Mouse (Mus musculus) megakaryocyte, embryonic 14.5 days (primary cell): Measurements from ENCODE around the gene Eml3. TPM values are rescaled to one million over a fixed set of nuclear protein-coding genes. Genes with fewer than 3 reads are reported as not detected.
"Not testable (repeated sequence)": the region's sequence is repeated elsewhere in the genome, so short reads cannot be mapped to it uniquely, and the experiment has no call there.

ENCODE experiments used
- H3K27me3 ChIP-seq: replicated peaks from 2 replicates; pipeline ENCODE3; 2012; ENCODE audit warnings: inconsistent platforms
- H3K36me3 ChIP-seq: replicated peaks from 2 replicates; pipeline ENCODE3; 2012; ENCODE audit warnings: low read length, inconsistent platforms, mixed read lengths
- H3K4me1 ChIP-seq: 2 replicates; pipeline ENCODE4 v1.6.1; 2012; ENCODE audit warnings: inconsistent platforms
- H3K4me3 ChIP-seq: replicated peaks from 2 replicates; pipeline ENCODE3; 2012; ENCODE audit warnings: moderate library complexity, mild to moderate bottlenecking, inconsistent platforms
- H3K9me3 ChIP-seq: 2 replicates; pipeline ENCODE4 v1.6.1; 2012; ENCODE audit warnings: inconsistent platforms
- FLI1 ChIP-seq: IDR thresholded peaks from 2 replicates; pipeline ENCODE4 v1.6.1; 2012; ENCODE audit warnings: low read length, inconsistent platforms, mixed read lengths
- GATA1 ChIP-seq: IDR thresholded peaks from 3 replicates; pipeline ENCODE4 v1.6.1; 2012; ENCODE audit warnings: mixed read lengths, low read length, inconsistent platforms, borderline replicate concordance
- polyA plus RNA-seq: library from polyadenylated mRNA; stranded (reverse); fragments of >175 nt; gene quantifications from 2 replicates; pipeline ENCODE4 v1.2.3, GENCODE M21; 2012; ENCODE audit warnings: low replicate concordance; ENCODE audit not compliant: insufficient read depth

Eml3 gene
- polyA plus RNA-seq, 1 experiment = 31.6 TPM

DNA sequence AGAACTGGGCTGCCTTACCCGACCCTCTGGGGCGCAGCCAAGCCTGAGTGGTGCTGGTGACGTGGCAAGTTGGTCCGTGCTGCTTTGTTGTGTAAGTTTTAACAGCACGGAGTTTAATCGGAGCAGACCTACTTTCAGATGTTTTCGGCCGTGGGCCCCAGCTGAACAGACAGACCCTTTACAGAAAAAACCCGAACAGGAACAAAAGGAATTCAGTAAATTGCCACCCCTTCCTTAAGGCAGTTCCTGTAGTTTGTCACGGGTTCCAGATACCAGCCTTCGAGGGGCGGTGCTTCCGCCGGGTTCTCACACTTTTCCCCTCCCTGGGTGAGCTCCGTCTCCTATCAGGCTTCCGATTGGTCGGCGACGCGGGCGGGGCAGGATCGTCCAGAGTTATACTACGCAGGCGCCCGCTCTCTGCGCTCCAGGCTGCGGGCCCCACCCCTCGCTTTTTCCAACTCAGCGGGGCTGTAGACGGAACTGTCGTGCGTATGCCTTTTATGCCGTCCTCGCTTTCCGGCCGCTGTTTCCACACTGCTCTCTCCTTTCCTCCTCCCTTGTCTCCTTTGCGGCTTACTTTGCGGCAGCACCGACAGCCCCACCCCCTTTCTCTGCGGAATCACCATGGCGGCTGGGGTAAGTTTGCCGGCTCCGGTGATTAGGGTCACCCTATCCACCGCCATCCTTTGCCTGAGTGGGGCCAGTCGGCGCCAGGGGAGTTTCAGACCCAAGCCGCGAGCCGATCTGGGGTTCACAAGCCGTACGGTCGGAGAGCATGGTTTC is 37.4 kb downstream of the Eml3 start, which contains the start of gene Eef1g:
Gene Eef1g (plus strand): TSS at position 452 of the 783 bp plus-strand sequence.
- Histone ChIP-seq H3K27me3 (no peaks in the 10 kb centered on the region), H3K4me1 (peaks cover 52% of the 10 kb centered on the region), H3K9me3 (no peaks in the 10 kb centered on the region), H3K4me3 (peak within 1 kb of the TSS; percentile 91), H3K36me3 (peaks cover 78% of the 10 kb centered on the region)
- TF ChIP-seq FLI1 (0 out of 2 replicates have a peak, but pooled peaks have one; percentile 27), GATA1 (no peak)

DNA sequence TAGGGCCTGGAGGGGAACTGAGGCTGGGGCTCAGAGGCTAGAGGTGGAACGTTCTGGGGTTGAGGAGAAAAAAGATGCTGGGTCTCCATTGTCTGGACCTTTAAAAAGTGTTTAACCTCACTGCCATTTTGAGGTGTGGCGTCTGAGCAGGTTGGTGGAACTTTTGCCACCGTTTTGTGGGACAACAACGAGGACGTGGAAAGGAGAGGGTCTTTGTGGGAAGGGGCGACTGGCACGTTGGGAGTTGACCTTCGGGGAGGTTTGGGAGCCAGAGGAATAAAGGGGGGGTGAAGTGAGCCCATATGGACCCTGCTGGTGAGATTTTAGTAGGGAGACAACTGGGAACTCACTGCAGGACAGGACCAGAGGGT is 38.0 kb downstream of the Eml3 start:
- TF ChIP-seq FLI1 (no peak), GATA1 (no peak)
- no peaks in the 10 kb centered on the region for H3K27me3 ChIP-seq
- peaks cover 54% of the 10 kb centered on the region for H3K4me1 ChIP-seq
- peaks cover 78% of the 10 kb centered on the region for H3K36me3 ChIP-seq
- H3K9me3 ChIP-seq = no peaks in the 10 kb centered on the region
- peak overlapping the region; percentile 91 for H3K4me3 ChIP-seq

DNA sequence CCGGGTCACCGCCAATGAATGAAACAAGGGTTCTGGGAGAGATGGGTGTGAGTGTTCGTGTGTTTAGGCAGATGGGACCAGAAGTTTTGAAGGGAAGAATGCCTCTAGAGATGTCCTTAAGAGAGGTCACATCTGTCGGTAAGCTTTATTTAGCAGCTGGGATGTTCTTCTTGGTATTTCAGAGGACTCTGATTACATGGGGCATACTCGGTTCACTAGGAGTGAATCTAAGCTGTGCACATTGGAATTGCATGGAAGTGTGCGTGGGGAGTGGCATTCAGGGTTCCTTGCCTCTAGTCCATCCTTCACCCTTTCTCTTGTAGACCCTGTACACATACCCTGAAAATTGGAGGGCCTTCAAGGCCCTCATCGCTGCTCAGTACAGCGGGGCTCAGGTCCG is 38.5 kb downstream of the Eml3 start:
- TF ChIP-seq GATA1 (no peak), FLI1 (no peak)
- Histone ChIP-seq H3K9me3 (no peaks in the 10 kb centered on the region), H3K27me3 (no peaks in the 10 kb centered on the region), H3K4me1 (peaks cover 56% of the 10 kb centered on the region), H3K36me3 (peaks cover 78% of the 10 kb centered on the region), H3K4me3 (peak overlapping the region; percentile 91)

DNA sequence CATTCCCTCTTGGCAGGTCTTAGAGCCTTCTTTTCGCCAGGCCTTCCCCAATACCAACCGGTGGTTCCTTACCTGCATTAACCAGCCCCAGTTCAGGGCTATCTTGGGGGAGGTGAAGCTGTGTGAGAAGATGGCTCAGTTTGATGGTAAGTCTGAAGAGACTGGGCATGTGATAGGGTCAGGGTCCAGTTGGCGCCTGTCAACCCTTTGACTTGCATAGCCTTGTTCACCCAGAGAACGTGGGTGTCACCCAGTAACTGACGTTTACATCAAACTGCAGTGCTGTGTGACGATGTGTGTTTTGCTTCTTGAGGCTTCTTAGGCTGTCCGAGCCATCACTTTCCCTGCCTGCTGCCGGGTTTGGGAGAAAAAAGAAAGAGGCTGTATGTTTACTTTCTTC is 43.1 kb downstream of the Eml3 start:
- Histone ChIP-seq H3K36me3 (peaks cover 91% of the 10 kb centered on the region), H3K4me1 (peaks cover 57% of the 10 kb centered on the region)
- H3K4me3 ChIP-seq, H3K9me3 ChIP-seq, H3K27me3 ChIP-seq: not testable (repeated sequence)

DNA sequence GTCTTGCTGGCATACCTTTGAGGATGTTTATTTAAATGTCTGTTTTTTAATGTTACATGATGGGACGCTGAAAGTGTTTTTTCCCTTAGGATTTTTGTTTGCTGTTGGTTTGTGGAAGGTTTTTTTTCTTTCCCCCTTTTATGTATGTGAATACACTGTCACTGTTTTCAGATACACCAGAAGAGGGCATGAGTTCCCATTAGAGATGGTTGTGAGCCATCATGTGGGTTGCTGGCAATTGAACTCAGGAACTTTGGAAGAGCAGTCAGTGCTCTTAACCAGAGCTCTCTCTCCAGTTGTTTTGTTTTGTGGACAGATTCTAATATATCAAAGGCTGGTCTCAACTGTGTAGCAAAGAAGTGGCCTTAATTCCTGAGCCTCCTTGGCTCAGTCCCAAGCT is 45.3 kb downstream of the Eml3 start:
- peaks cover 100% of the 10 kb centered on the region for H3K36me3 ChIP-seq
- no peaks in the 10 kb centered on the region for H3K27me3 ChIP-seq
- TF ChIP-seq FLI1 (no peak), GATA1 (no peak)
- H3K9me3 ChIP-seq = no peaks in the 10 kb centered on the region
- no peak overlapping the region for H3K4me3 ChIP-seq
- H3K4me1 ChIP-seq = peaks cover 55% of the 10 kb centered on the region

DNA sequence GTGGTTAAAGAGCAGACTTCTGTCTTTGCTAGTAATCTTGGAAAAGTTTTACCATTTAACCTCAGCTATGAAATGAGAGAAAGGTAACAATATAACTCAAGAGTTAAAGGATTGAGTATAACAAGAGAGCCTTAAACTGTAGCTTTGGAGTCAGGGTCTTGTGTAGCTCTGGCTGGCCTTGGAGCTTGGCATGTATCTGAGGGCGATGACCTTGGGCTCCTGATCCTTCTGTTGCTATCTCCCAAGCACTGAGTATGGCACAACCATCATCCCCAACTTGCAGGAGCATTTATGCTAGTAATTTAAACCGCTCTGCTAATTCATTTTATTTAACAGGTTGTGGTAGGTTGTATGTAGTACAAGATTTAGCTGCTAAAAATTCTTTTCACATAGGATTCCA is 46.1 kb downstream of the Eml3 start:
- TF ChIP-seq FLI1 (no peak), GATA1 (no peak)
- no peaks in the 10 kb centered on the region for H3K9me3 ChIP-seq
- no peaks in the 10 kb centered on the region for H3K27me3 ChIP-seq
- peaks cover 56% of the 10 kb centered on the region for H3K4me1 ChIP-seq
- H3K4me3 ChIP-seq = no peak overlapping the region
- peaks cover 100% of the 10 kb centered on the region for H3K36me3 ChIP-seq

DNA sequence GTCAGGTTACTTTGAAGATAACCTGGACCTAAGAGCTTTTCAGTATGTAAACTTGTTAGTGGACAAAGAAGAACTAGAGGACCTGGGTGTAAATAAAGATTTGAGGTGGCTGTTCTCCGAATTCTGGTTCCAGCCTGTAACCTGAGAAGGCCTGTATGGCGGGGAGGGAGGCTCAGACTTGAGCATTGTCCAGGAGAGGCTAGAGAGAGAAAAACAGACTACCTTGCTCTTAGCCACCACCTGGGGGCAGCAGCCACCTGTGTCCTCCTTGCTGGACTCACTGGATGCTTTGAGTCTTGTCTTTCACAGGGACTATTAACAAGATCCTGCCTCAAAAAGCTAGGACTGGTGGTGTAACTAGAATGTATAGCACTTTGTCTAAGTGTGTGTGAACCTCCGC is 47.2 kb downstream of the Eml3 start:
- Histone ChIP-seq H3K4me1 (peaks cover 60% of the 10 kb centered on the region), H3K36me3 (peaks cover 95% of the 10 kb centered on the region)

DNA sequence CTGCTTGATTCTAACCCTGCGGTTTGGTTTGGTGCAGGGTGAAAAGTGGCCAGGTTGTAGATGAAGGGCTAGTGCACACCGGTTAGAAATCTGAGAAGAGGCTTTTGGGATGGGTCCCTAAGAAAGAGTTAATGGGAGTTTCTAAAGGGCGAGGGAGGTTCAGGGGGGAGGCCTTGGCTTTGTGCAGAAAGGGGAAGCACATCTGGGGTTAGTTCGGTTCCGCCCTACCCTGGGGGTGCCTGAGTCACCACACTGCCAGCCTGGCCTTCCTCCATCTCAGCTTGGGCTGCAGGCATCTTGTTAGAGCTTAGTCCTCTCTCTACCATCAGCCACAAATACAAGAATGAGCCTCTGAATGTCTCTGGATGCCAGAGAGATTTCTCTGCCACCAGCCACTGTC is 51.4 kb downstream of the Eml3 start:
- Histone ChIP-seq H3K9me3 (no peaks in the 10 kb centered on the region), H3K4me1 (peaks cover 76% of the 10 kb centered on the region), H3K27me3 (peaks cover 3% of the 10 kb centered on the region), H3K4me3 (peak overlapping the region; percentile 57), H3K36me3 (peaks cover 53% of the 10 kb centered on the region)
- TF ChIP-seq FLI1 = no peak
- TF ChIP-seq GATA1 = no peak

More for the DNA sequence above, 47.2 kb downstream of the Eml3 start:
- H3K9me3 ChIP-seq = no peaks in the 10 kb centered on the region
- H3K4me3 ChIP-seq = no peak overlapping the region
- H3K27me3 ChIP-seq = no peaks in the 10 kb centered on the region
- no peak for TF ChIP-seq GATA1
- no peak for TF ChIP-seq FLI1

DNA sequence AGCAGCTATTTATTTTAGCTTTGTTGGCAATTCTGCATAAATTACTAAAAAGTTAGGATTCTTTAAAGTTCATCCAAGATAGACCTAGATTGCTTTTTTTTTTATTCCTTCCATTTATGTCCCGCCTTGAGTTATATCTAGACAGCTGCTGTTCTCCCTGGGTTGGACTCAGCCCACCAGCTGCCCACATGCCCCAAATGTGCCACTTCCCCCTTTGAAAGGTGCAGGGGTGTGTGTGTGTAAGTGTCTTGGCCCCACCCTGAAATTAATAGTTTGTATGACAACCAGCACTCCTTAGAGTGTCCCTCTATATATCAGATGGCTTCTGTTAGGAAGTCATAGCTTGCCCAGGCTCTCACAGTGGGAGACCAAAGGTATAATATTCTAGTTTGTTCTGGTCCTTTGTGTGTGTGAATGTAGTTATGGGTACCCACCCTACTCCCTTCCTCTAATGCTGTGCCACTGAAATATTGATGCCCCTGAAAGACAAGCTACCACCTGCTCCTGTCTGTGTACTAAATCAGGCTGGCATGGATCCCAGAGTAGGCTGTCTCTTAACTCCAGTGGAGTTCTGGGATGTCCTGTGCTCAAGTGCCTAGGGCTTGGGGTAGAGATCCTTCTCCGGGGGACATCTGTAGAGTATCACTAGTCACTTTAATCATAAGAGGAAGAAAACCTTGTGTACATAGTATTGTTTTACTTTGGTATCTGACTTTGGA is 52.3 kb downstream of the Eml3 start:
- H3K9me3 ChIP-seq = no peaks in the 10 kb centered on the region
- TF ChIP-seq FLI1 (no peak), GATA1 (no peak)
- no peak overlapping the region for H3K4me3 ChIP-seq
- H3K27me3 ChIP-seq = peaks cover 11% of the 10 kb centered on the region
- peaks cover 73% of the 10 kb centered on the region for H3K4me1 ChIP-seq
- H3K36me3 ChIP-seq = peaks cover 45% of the 10 kb centered on the region
